Mouse (Mus musculus): ENCODE results near the gene Eef1g. TPM values are rescaled to one million over a fixed set of nuclear protein-coding genes. Genes with fewer than 3 reads are reported as not detected.

Gene Eef1g
- total RNA-seq (2017), result 345 and 391 TPM in 2 replicates

GRCm38 (mm10) chr19:8966590-8967372 is at the start of gene Eef1g:
TSS of gene Eef1g (plus strand) at chr19:8967041.
- peak; percentile 93 for ATAC-seq (ENCODE audit: extremely low read depth, insufficient number of reproducible peaks, low FRiP score, poor library complexity, severe bottlenecking)

DNA sequence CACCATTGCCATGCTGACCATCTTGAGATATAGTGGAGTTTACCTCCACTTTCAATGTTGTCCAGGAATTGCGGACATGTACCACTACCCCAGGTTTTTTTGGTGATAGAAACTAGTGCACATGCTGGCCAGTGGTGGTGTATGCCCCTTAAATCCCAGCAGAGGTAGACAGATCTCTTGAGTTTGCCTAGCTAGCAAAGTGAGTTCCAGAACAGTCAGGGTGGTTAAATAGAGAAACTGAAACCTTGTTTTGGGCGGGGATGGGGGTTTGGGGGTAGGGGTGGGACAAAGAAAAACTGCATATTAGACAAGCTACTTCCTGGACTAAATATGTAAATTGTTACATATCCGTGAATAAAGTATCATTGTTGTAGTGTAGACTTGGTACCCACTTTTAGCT is 47.8 kb upstream of the Eef1g start:
- no peak for ATAC-seq (ENCODE audit: extremely low read depth, insufficient number of reproducible peaks, low FRiP score, poor library complexity, severe bottlenecking)

- ATAC-seq (ENCODE audit: extremely low read depth, insufficient number of reproducible peaks, low FRiP score, poor library complexity, severe bottlenecking), result no peak
Observed at GRCm38 (mm10) chr19:8919684-8920072, 47.2 kb upstream of the Eef1g start.

- peak; percentile 88 for ATAC-seq (ENCODE audit: extremely low read depth, insufficient number of reproducible peaks, low FRiP score, poor library complexity, severe bottlenecking)
Observed at GRCm38 (mm10) chr19:8920073-8920736, 46.6 kb upstream of the Eef1g start, which contains the start of gene B3gat3. TSS of gene B3gat3 (plus strand) at chr19:8920374.

GRCm38 (mm10) chr19:8920836-8921291 is 46.0 kb upstream of the Eef1g start:
- no peak for ATAC-seq (ENCODE audit: extremely low read depth, insufficient number of reproducible peaks, low FRiP score, poor library complexity, severe bottlenecking)

DNA sequence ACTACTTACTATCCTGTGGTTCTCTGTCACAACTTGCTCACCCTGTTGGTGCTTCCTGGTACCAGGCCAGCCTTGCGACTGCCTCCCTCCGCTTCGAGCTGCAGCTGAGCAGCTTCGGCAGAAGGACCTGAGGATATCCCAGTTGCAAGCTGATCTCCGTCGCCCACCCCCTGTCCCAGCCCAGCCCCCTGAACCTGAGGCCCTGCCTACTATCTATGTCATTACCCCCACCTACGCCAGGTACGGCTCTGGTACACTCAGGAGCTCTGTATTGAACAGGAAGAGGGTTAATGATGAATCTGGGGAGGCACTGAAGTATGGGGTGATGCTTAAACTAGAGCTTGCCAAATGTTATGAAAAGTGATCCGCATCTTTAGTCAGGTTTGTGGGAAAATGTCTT is 45.1 kb upstream of the Eef1g start:
- ATAC-seq (ENCODE audit: extremely low read depth, insufficient number of reproducible peaks, low FRiP score, poor library complexity, severe bottlenecking), result no peak

GRCm38 (mm10) chr19:8926766-8927165 is 40.1 kb upstream of the Eef1g start:
- no peak for ATAC-seq (ENCODE audit: extremely low read depth, insufficient number of reproducible peaks, low FRiP score, poor library complexity, severe bottlenecking)

DNA sequence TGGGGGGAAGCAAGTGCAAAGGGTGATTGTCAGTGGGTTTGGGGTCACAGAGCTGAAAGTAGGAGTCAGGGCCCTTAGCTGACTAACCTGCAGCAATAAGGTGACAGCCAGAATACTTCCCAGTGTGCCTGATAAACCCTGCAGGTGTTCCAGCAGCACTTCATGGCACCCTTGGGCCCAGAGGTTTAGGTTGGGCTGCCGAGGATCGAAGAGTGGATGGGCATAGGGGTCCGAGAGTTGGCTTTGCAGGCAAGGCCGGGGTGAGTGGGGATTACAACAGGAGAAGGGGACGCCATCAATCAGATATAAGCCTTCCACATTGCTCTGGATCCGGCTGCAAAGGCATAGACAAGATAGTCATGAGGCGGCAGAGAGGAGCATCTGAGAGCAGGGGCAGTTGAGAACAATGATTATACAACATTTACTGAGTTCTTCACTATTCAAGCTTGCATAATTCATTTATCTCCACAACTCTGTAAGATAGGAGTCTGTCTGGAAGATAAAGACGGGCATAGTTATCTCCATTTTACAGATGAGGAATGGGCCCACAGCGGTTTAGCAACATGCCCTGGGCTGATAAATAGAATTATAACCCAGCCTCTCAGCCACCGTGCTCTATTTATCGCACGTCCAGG is 38.8 kb upstream of the Eef1g start:
- ATAC-seq (ENCODE audit: extremely low read depth, insufficient number of reproducible peaks, low FRiP score, poor library complexity, severe bottlenecking), result no peak

DNA sequence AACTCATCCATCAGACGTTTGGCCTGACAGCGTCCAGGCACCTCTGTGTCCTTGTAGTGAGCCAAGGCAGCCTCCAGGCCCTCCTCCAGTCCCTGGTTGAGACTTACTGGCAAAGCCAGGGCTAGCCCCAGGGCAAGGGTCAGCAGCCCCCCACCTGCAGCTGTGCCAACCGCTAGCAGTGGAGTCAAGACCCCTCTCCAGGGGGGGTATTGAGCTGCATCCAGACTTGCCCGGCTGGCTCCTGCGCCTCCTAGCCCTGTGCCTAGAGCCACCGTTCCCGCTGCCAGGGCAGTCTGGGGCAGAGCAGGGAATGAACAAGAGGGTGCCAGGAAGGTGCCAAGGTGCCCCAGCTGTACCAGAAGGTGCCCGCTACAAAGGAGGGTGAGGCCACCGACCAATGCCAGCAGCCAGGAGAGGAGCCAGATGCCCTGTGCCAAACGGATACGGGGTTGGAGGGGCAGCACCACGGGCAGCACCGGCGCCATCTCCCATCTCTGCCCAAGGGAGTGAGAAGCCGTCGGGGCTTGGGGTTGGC is 38.1 kb upstream of the Eef1g start:
- ATAC-seq (ENCODE audit: extremely low read depth, insufficient number of reproducible peaks, low FRiP score, poor library complexity, severe bottlenecking), result no peak

GRCm38 (mm10) chr19:8929224-8930088 is 37.4 kb upstream of the Eef1g start, which contains the start of the genes Rom1 and Eml3:
TSS of gene Rom1 (minus strand) at chr19:8929356.
TSS of gene Eml3 (plus strand) at chr19:8929552.
- ATAC-seq (ENCODE audit: extremely low read depth, insufficient number of reproducible peaks, low FRiP score, poor library complexity, severe bottlenecking), result peak; percentile 70

DNA sequence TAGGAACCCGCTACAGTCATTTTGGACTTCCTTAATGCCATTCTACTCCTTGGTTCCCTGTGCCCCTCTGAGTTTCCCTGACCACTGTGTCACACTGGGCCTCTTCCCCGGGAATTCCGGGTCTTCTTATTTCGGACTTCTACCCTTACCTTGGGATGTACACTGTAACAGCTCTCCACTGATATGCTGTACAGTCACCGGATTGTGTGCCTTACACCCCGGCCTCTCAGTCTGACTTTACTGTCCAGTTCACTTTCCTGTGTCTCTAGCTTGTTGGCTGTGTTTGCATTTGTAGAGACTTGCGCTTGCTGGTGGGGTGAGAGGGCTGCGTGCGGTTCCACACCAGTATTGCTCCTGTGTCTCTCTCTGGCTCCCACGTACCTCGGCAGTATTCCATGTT is 36.7 kb upstream of the Eef1g start:
- no peak for ATAC-seq (ENCODE audit: extremely low read depth, insufficient number of reproducible peaks, low FRiP score, poor library complexity, severe bottlenecking)

GRCm38 (mm10) chr19:8930771-8931170 is 36.1 kb upstream of the Eef1g start:
- no peak for ATAC-seq (ENCODE audit: extremely low read depth, insufficient number of reproducible peaks, low FRiP score, poor library complexity, severe bottlenecking)

- ATAC-seq (ENCODE audit: extremely low read depth, insufficient number of reproducible peaks, low FRiP score, poor library complexity, severe bottlenecking), result no peak
Observed at GRCm38 (mm10) chr19:8936736-8937135, 30.1 kb upstream of the Eef1g start.

DNA sequence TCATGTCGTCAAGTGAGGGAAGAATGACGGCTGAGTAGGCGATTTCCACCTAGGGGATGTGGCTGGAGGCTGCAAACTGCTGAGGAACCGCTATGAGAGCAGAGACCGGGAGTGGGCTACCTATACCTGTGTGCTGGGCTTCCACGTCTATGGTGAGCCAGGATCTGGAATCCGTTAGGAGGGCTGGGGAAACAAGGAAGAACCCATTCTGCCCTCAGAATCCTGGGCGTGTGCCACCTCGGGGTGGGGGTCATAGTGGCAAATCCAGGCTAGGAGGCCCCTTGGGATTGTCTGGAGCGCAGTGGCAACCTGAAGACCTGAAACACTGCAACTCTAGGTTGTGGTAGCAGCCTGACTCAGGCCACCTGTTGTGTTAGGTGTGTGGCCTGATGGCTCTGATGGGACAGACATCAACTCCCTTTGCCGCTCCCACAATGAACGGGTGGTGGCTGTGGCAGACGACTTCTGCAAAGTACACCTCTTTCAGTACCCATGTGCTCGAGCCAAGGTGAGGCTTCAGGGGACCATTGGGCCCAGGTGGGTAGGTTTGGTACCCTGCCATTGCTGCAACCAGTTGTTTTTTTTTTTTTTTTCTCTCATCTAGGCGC is 26.2 kb upstream of the Eef1g start:
- no peak for ATAC-seq (ENCODE audit: extremely low read depth, insufficient number of reproducible peaks, low FRiP score, poor library complexity, severe bottlenecking)

GRCm38 (mm10) chr19:8941136-8941514 is 25.7 kb upstream of the Eef1g start:
- no peak for ATAC-seq (ENCODE audit: extremely low read depth, insufficient number of reproducible peaks, low FRiP score, poor library complexity, severe bottlenecking)

DNA sequence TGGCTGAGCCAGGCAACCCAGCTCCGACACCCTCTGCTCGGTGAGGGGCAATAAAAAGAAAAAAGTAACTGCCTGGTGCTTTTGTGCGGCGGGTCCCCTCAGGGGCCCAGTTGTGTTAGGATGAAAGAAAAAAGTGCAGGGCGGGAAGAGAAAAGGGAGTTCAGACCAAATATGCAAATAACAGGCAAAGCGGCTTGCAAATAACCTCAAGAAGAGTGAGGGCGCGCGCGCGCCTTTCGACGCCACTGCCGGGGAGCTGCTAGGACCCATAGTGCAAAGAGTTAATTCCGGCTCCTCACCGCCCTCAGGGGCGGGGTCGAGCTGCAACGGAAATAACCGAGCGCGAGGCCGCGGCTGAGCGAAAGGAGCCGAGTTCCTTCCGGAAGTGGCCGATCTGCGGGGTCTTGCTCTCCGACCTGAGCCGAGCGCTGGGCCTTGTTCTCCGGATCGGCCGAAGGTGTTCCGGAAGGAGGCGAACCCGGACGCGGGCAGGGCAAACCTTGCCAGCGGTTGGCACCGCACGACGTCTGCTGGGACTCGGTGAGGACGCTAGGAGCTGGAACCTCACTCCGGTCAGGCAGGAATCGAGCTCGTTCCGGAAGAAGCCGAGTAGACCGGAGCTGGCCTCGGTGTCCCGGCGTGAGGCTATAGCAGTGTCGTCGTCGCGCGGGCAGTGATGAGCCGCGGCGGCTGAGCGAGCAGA is 25.2 kb upstream of the Eef1g start, which contains the start of gene Mta2:
Gene Mta2, plus strand, starts transcription at position 361 of the 703 bp plus-strand sequence.
- ATAC-seq (ENCODE audit: extremely low read depth, insufficient number of reproducible peaks, low FRiP score, poor library complexity, severe bottlenecking), result peak; percentile 85

DNA sequence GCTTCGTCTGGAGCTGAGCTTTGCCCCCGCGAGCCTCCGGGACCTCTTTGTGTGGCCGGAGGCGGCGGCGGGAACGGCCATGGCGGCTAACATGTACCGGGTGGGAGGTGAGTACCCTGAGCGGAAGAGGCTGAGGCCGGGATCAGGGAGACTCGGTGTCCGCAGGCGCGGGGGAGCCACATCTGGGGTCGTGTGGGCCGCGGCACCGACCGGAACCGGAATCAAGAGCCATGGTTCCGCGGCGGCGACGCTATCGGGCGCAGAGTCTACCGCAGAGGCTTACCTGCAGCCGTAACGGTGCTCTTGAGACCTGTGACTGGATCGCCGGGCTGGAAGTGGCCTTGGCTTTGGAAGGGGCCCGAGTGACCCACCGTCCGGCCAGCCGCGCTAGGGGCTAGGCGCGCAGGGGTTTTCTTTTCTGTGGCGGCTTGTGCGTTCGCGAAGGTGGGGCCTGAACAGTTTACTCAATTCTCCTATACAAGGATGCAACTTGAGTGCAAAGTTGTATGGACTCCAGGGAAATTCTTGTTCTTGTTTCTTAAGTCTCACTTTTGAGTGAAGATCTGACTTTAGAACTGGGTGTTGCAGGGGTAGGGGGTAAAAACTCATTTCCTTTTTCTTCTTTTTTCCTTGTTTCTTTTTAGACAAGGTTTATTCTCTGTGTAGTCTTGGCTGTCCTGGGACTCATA is 24.4 kb upstream of the Eef1g start:
- peak; percentile 7; the same call in 1 of the 2 replicates for ATAC-seq (ENCODE audit: extremely low read depth, insufficient number of reproducible peaks, low FRiP score, poor library complexity, severe bottlenecking)

All from neutrophil, adult 5-6 weeks (primary cell).